Mouse (Mus musculus): ENCODE data around the gene Otol1. TPM values are rescaled to one million over a fixed set of nuclear protein-coding genes. Genes with fewer than 3 reads are reported as not detected.

The Otol1 gene
- 0.31 and 0.37 TPM in 2 replicates for polyA plus RNA-seq (2014; fragmentation: Nextera tagmentation; extraction: Ambion mirVana)

GRCm38 (mm10) chr3:70007313-70007712, at the start of gene Otol1:
Otol1 (plus strand) TSS chr3:70007613.
- Histone ChIP-seq H3K4me2 (replicated peaks; ENCODE audit: low read depth, low read length) (no peak within 1 kb of the TSS), H3K36me3 (ENCODE audit: control insufficient read depth, insufficient read depth, low read length) (no peaks in the 10 kb centered on the region), H3K4me3 (ENCODE audit: low read depth, low read length) (no peak within 1 kb of the TSS), H3K4me1 (replicated peaks; ENCODE audit: control insufficient read depth, insufficient read depth, low read length) (no peaks in the 10 kb centered on the region), H3K27me3 (ENCODE audit: control insufficient read depth, insufficient read depth, low read length) (no peaks in the 10 kb centered on the region), H3K9me3 (ENCODE audit: control insufficient read depth, low read length) (no peaks in the 10 kb centered on the region), H3K9ac (ENCODE audit: low read depth, low read length) (no peak within 1 kb of the TSS), H3K27ac (ENCODE audit: low read depth, low read length) (no peak within 1 kb of the TSS)
- ATAC-seq (ENCODE audit: low FRiP score) (no peak), DNase-seq (ENCODE audit: low spot score) (no peak)
- WGBS = 72% methylated on average over 4 of the region's 4 CpGs

- peak; percentile 42 for DNase-seq (ENCODE audit: low spot score)
- WGBS = 59% methylated on average over 5 of the region's 5 CpGs
- no peaks in the 10 kb centered on the region for H3K27me3 ChIP-seq (ENCODE audit: control insufficient read depth, insufficient read depth, low read length)
- ATAC-seq (ENCODE audit: low FRiP score) = 0 out of 2 replicates have a peak, but pooled peaks have one; percentile 35
- no peaks in the 10 kb centered on the region for H3K9me3 ChIP-seq (ENCODE audit: control insufficient read depth, low read length)
- no peak overlapping the region for H3K4me2 ChIP-seq (replicated peaks; ENCODE audit: low read depth, low read length)
- H3K27ac ChIP-seq (ENCODE audit: low read depth, low read length) = no peak overlapping the region
- H3K36me3 ChIP-seq (ENCODE audit: control insufficient read depth, insufficient read depth, low read length) = no peaks in the 10 kb centered on the region
- H3K4me1 ChIP-seq (replicated peaks; ENCODE audit: control insufficient read depth, insufficient read depth, low read length) = no peaks in the 10 kb centered on the region
- no peak overlapping the region for H3K9ac ChIP-seq (ENCODE audit: low read depth, low read length)
- no peak overlapping the region for H3K4me3 ChIP-seq (ENCODE audit: low read depth, low read length)
Observed at GRCm38 (mm10) chr3:69962187-69962586, 45.2 kb upstream of the Otol1 start.

- 88% methylated on average over 6 of the region's 6 CpGs for WGBS
- H3K27me3 ChIP-seq (ENCODE audit: control insufficient read depth, insufficient read depth, low read length) = no peaks in the 10 kb centered on the region
- no peak for ATAC-seq (ENCODE audit: low FRiP score)
- no peak overlapping the region for H3K4me2 ChIP-seq (replicated peaks; ENCODE audit: low read depth, low read length)
- no peak for DNase-seq (ENCODE audit: low spot score)
- H3K4me3 ChIP-seq (ENCODE audit: low read depth, low read length) = no peak overlapping the region
- H3K36me3 ChIP-seq (ENCODE audit: control insufficient read depth, insufficient read depth, low read length) = no peaks in the 10 kb centered on the region
- no peak overlapping the region for H3K9ac ChIP-seq (ENCODE audit: low read depth, low read length)
- H3K9me3 ChIP-seq (ENCODE audit: control insufficient read depth, low read length) = no peaks in the 10 kb centered on the region
- H3K27ac ChIP-seq (ENCODE audit: low read depth, low read length) = no peak overlapping the region
- H3K4me1 ChIP-seq (replicated peaks; ENCODE audit: control insufficient read depth, insufficient read depth, low read length) = no peaks in the 10 kb centered on the region
Observed at GRCm38 (mm10) chr3:69971482-69972097, 35.8 kb upstream of the Otol1 start.

- no peaks in the 10 kb centered on the region for H3K27me3 ChIP-seq (ENCODE audit: control insufficient read depth, insufficient read depth, low read length)
- no peak overlapping the region for H3K9ac ChIP-seq (ENCODE audit: low read depth, low read length)
- DNase-seq (ENCODE audit: low spot score) (no peak), ATAC-seq (ENCODE audit: low FRiP score) (no peak)
- H3K4me3 ChIP-seq (ENCODE audit: low read depth, low read length) = no peak overlapping the region
- H3K4me1 ChIP-seq (replicated peaks; ENCODE audit: control insufficient read depth, insufficient read depth, low read length) = no peaks in the 10 kb centered on the region
- H3K27ac ChIP-seq (ENCODE audit: low read depth, low read length) = no peak overlapping the region
- no peak overlapping the region for H3K4me2 ChIP-seq (replicated peaks; ENCODE audit: low read depth, low read length)
- no peaks in the 10 kb centered on the region for H3K36me3 ChIP-seq (ENCODE audit: control insufficient read depth, insufficient read depth, low read length)
- H3K9me3 ChIP-seq (ENCODE audit: control insufficient read depth, low read length) = no peaks in the 10 kb centered on the region
Observed at GRCm38 (mm10) chr3:69978092-69978491, 29.3 kb upstream of the Otol1 start.

GRCm38 (mm10) chr3:69993806-69994205, 13.6 kb upstream of the Otol1 start:
- Histone ChIP-seq H3K27ac (ENCODE audit: low read depth, low read length) (no peak overlapping the region), H3K4me2 (replicated peaks; ENCODE audit: low read depth, low read length) (no peak overlapping the region), H3K27me3 (ENCODE audit: control insufficient read depth, insufficient read depth, low read length) (no peaks in the 10 kb centered on the region), H3K9me3 (ENCODE audit: control insufficient read depth, low read length) (no peaks in the 10 kb centered on the region), H3K4me3 (ENCODE audit: low read depth, low read length) (no peak overlapping the region), H3K4me1 (replicated peaks; ENCODE audit: control insufficient read depth, insufficient read depth, low read length) (no peaks in the 10 kb centered on the region), H3K9ac (ENCODE audit: low read depth, low read length) (no peak overlapping the region), H3K36me3 (ENCODE audit: control insufficient read depth, insufficient read depth, low read length) (no peaks in the 10 kb centered on the region)
- ATAC-seq (ENCODE audit: low FRiP score) (no peak), DNase-seq (ENCODE audit: low spot score) (no peak)
- WGBS = 79% methylated on average over 4 of the region's 4 CpGs

- Histone ChIP-seq H3K27ac (ENCODE audit: low read depth, low read length) (no peak overlapping the region), H3K9ac (ENCODE audit: low read depth, low read length) (no peak overlapping the region), H3K27me3 (ENCODE audit: control insufficient read depth, insufficient read depth, low read length) (no peaks in the 10 kb centered on the region), H3K4me2 (replicated peaks; ENCODE audit: low read depth, low read length) (no peak overlapping the region), H3K4me3 (ENCODE audit: low read depth, low read length) (no peak overlapping the region), H3K9me3 (ENCODE audit: control insufficient read depth, low read length) (no peaks in the 10 kb centered on the region), H3K36me3 (ENCODE audit: control insufficient read depth, insufficient read depth, low read length) (no peaks in the 10 kb centered on the region), H3K4me1 (replicated peaks; ENCODE audit: control insufficient read depth, insufficient read depth, low read length) (no peaks in the 10 kb centered on the region)
- ATAC-seq (ENCODE audit: low FRiP score) = no peak
- peak; percentile 31 for DNase-seq (ENCODE audit: low spot score)
- WGBS = 45% methylated on average over 9 of the region's 9 CpGs
Observed at GRCm38 (mm10) chr3:70001540-70001939, 5.9 kb upstream of the Otol1 start.

GRCm38 (mm10) chr3:70003126-70003764, 4.2 kb upstream of the Otol1 start:
- no peak for DNase-seq (ENCODE audit: low spot score)
- Histone ChIP-seq H3K4me2 (replicated peaks; ENCODE audit: low read depth, low read length) (no peak overlapping the region), H3K27ac (ENCODE audit: low read depth, low read length) (no peak overlapping the region), H3K36me3 (ENCODE audit: control insufficient read depth, insufficient read depth, low read length) (no peaks in the 10 kb centered on the region), H3K27me3 (ENCODE audit: control insufficient read depth, insufficient read depth, low read length) (no peaks in the 10 kb centered on the region), H3K9me3 (ENCODE audit: control insufficient read depth, low read length) (no peaks in the 10 kb centered on the region), H3K4me3 (ENCODE audit: low read depth, low read length) (no peak overlapping the region), H3K4me1 (replicated peaks; ENCODE audit: control insufficient read depth, insufficient read depth, low read length) (no peaks in the 10 kb centered on the region), H3K9ac (ENCODE audit: low read depth, low read length) (no peak overlapping the region)
- 84% methylated on average over 17 of the region's 17 CpGs for whole genome bisulfite sequencing
- no peak for ATAC-seq (ENCODE audit: low FRiP score)

- Histone ChIP-seq H3K4me2 (replicated peaks; ENCODE audit: low read depth, low read length) (no peak overlapping the region), H3K4me3 (ENCODE audit: low read depth, low read length) (no peak overlapping the region), H3K36me3 (ENCODE audit: control insufficient read depth, insufficient read depth, low read length) (no peaks in the 10 kb centered on the region), H3K9me3 (ENCODE audit: control insufficient read depth, low read length) (no peaks in the 10 kb centered on the region), H3K27me3 (ENCODE audit: control insufficient read depth, insufficient read depth, low read length) (no peaks in the 10 kb centered on the region), H3K4me1 (replicated peaks; ENCODE audit: control insufficient read depth, insufficient read depth, low read length) (no peaks in the 10 kb centered on the region), H3K27ac (ENCODE audit: low read depth, low read length) (no peak overlapping the region), H3K9ac (ENCODE audit: low read depth, low read length) (no peak overlapping the region)
- ATAC-seq (ENCODE audit: low FRiP score) = peak; percentile 62; the same call in 1 of the 2 replicates
- DNase-seq (ENCODE audit: low spot score) = peak; percentile 65
- WGBS = 33% methylated on average over 7 of the region's 7 CpGs
Observed at GRCm38 (mm10) chr3:70003955-70004354, 3.5 kb upstream of the Otol1 start.

- Histone ChIP-seq H3K27ac (ENCODE audit: low read depth, low read length) (no peak overlapping the region), H3K36me3 (ENCODE audit: control insufficient read depth, insufficient read depth, low read length) (no peaks in the 10 kb centered on the region), H3K9ac (ENCODE audit: low read depth, low read length) (no peak overlapping the region), H3K9me3 (ENCODE audit: control insufficient read depth, low read length) (no peaks in the 10 kb centered on the region), H3K4me3 (ENCODE audit: low read depth, low read length) (no peak overlapping the region), H3K4me1 (replicated peaks; ENCODE audit: control insufficient read depth, insufficient read depth, low read length) (no peaks in the 10 kb centered on the region), H3K4me2 (replicated peaks; ENCODE audit: low read depth, low read length) (no peak overlapping the region), H3K27me3 (ENCODE audit: control insufficient read depth, insufficient read depth, low read length) (no peaks in the 10 kb centered on the region)
- ATAC-seq (ENCODE audit: low FRiP score) (no peak), DNase-seq (ENCODE audit: low spot score) (no peak)
- WGBS = 84% methylated on average over 8 of the region's 8 CpGs
Observed at GRCm38 (mm10) chr3:70004379-70004778, 3.0 kb upstream of the Otol1 start.

Data from hindbrain, embryonic 11.5 days (tissue).